Mouse (Mus musculus) G1E (cell line): ENCODE measurements around the gene 0610009B22Rik.

Experiments
- CTCF ChIP-seq: IDR thresholded peaks from 2 replicates; pipeline ENCODE4 v1.5.1; 2012; ENCODE audit warnings: low read depth, low read length, inconsistent platforms, mixed read lengths
- GATA1 ChIP-seq: IDR thresholded peaks from 2 replicates; pipeline ENCODE4 v1.6.1; 2012; ENCODE audit warnings: borderline replicate concordance, low read length, inconsistent platforms, mixed read lengths
- GATA2 ChIP-seq: IDR thresholded peaks from 2 replicates; pipeline ENCODE4 v1.6.1; 2012; ENCODE audit warnings: low read depth, low read length, inconsistent platforms, borderline replicate concordance
- POLR2AphosphoS5 ChIP-seq: IDR thresholded peaks from 2 replicates; pipeline ENCODE4 v1.6.1; 2012; ENCODE audit warnings: low read depth, low read length, inconsistent platforms; ENCODE audit not compliant: insufficient replicate concordance
- TAL1 ChIP-seq: conservative IDR thresholded peaks from 2 replicates; pipeline ENCODE4 v1.6.1; 2012; ENCODE audit warnings: low read depth, low read length, inconsistent platforms, mixed read lengths

DNA sequence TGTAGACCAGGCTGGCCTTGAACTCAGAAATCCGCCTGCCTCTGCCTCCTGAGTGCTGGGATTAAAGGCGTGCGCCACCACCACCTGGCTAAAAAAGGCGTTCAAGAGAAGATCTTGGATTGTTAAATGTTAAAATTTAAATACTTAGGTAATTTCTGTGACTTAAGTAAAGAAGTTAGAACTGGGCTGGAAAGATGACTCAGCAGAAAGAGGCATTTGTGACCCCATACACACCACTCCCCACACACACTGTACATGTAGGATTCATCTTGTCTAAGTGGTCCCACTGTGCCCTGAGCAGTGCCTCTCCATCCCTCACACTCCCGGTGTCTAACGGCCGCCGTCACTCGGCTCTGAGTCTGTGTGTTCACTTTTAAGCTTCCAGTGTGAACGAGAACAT lies 17.8 kb upstream of the 0610009B22Rik start:
- TF ChIP-seq CTCF, result no peak
- no peak for TF ChIP-seq TAL1
- no peak for TF ChIP-seq GATA1
- TF ChIP-seq GATA2, result no peak
- no peak for TF ChIP-seq POLR2AphosphoS5
